Mouse (Mus musculus): ENCODE measurements around the gene Gm49369. TPM values are rescaled to one million over a fixed set of nuclear protein-coding genes. Genes with fewer than 3 reads are reported as not detected.

The Gm49369 gene
- polyA plus RNA-seq, 1 experiment: 1.00 TPM

DNA sequence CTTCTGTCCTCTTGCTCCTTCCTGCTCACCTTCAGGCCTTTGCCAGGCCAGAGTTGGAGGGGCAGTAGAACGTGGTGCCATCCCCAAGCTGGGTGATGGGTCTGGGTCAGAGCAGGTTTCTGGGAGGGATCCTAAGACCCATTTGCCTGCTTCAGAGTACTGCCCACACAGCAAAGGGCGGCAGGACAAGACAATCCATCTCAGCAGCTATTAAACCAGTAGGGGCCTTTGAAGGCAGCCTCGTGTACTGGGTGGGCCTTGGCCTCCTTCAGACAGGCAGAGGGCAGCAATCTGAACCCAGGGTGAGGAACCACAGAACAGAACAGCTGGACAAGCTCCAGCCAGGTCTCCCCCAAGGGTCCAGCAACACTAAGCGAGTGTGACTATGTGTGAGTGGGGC is 6.4 kb downstream of the Gm49369 start:
- DNase-seq: no peak

DNA sequence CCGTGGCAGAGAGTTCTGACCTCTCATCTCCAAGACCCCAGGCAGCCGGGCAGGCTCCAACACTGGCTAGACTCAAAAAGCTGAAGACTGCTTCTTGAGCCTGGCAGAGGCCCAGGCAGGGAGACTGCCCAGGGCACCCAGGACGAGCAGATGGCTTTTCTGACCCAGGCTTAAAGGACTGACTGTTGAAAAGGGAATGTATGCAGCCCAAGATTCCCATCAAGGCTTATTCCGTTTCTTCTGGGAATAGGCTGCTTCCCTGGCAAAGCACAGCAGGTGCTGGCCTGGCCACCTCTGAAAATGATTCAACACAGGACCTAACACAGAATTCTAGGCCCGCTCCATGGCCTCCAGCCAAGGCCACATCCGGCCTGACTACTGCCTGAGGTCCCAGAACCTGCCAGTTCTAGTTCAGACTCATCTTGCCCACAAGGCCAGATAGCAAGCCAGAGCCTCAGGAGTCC is 7.2 kb downstream of the Gm49369 start:
- Histone ChIP-seq H3K27ac (ENCODE audit: insufficient read depth, low read length) (peak overlapping the region; percentile 24), H3K4me3 (replicated peaks; ENCODE audit: insufficient read depth, low read depth, low read length) (no peak overlapping the region), H3K4me1 (ENCODE audit: control insufficient read depth, insufficient read depth, low read length) (peaks cover 34% of the 10 kb centered on the region), H3K27me3 (ENCODE audit: control insufficient read depth, insufficient read depth, low read length) (no peaks in the 10 kb centered on the region)
- DNase-seq: peak; percentile 83 to 87
- TF ChIP-seq POLR2A (IDR thresholded peaks at IDR 0.05; ENCODE audit: borderline replicate concordance, insufficient read depth, low read length) (no peak), CTCF (IDR thresholded peaks at IDR 0.05; ENCODE audit: borderline replicate concordance, insufficient read depth, low read depth, low read length) (no peak)
- 4% methylated on average over 6 of the region's 6 CpGs for WGBS

More for the DNA sequence above, 6.4 kb downstream of the Gm49369 start:
- Histone ChIP-seq H3K4me3 (replicated peaks; ENCODE audit: insufficient read depth, low read depth, low read length) (no peak overlapping the region), H3K4me1 (ENCODE audit: control insufficient read depth, insufficient read depth, low read length) (peaks cover 34% of the 10 kb centered on the region), H3K27me3 (ENCODE audit: control insufficient read depth, insufficient read depth, low read length) (no peaks in the 10 kb centered on the region), H3K27ac (ENCODE audit: insufficient read depth, low read length) (peak overlapping the region; percentile 24)
- 54% methylated on average over 4 of the region's 4 CpGs for WGBS
- TF ChIP-seq POLR2A (IDR thresholded peaks at IDR 0.05; ENCODE audit: borderline replicate concordance, insufficient read depth, low read length): no peak
- no peak for TF ChIP-seq CTCF (IDR thresholded peaks at IDR 0.05; ENCODE audit: borderline replicate concordance, insufficient read depth, low read depth, low read length)

DNA sequence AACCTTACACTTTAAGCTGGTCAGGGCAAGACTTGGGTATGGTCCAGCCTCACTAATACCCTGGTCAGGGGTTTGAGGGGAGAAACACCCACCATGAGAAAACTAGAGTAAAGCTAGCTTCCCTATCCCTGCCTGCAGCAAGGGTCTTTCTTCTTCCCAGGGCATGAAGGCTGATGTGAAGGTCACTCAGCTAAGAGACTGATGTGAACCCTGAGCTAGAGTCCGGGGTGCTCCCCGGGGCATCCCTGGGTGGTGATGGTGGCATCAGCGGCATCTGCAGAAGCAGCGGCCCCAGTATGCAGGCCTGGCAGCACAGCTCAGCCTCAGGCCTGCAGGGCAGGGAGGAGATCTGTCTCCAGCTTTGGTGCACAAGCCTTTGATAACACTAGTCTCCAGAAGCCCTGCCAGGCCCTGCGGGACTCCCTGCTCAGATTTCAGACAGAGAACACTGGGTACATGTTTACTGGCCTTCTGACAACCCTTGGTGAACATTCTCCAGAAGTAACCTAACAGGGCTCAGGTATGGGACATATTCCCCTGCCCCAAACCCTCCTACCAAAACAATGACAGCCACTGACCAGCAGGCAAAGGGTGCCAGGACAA is 8.0 kb downstream of the Gm49369 start:
- peak in 1 of 2 experiments; percentile 33 for DNase-seq
- peak overlapping the region; percentile 24 for H3K27ac ChIP-seq (ENCODE audit: insufficient read depth, low read length)
- no peak for TF ChIP-seq CTCF (IDR thresholded peaks at IDR 0.05; ENCODE audit: borderline replicate concordance, insufficient read depth, low read depth, low read length)
- no peak for TF ChIP-seq POLR2A (IDR thresholded peaks at IDR 0.05; ENCODE audit: borderline replicate concordance, insufficient read depth, low read length)

DNA sequence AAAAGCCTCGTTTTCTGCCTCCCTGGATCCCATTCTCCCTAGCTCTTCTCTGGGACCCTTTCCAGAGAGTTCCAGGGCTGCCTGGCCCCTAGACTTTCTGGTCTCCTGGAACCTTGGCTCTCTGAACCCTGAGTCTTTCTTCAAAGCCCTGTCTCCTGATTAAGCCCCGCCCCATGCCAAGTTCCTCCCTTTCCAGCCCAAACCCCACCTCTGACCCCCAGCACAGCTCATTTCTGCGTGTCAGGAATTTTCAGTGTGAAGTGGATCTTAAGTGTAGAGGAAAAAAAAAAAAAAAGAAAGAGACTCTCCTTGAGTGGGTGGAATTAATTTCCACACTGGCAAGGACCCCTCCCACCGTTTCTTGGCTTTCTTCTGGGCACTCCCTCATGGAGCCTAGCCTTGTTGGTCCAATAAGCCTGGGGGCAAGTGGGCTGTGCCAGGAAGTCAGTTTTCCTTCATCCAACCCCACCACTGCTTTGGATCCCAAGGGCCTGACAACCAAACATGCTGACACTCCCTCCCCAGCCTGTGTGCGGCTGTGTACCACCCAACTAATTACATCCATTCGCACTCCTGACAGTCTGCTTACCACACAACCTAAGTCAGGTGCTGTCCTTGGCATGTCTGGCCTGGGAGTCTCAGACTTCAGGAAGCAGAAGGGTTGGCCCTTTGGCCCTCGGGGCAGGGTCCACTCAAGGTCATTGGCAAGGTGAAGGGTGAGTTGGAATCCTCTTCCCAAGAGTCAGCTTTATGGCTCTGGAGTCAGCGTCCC is 8.6 kb downstream of the Gm49369 start, which contains the start of gene Ifitm10:
Ifitm10 (minus strand) TSS at position 113 of the 772 bp plus-strand sequence.
- peak within 1 kb of the TSS; percentile 95 for H3K27ac ChIP-seq (ENCODE audit: insufficient read depth, low read length)
- DNase-seq: no peak
- H3K4me3 ChIP-seq (replicated peaks; ENCODE audit: insufficient read depth, low read depth, low read length): peak within 1 kb of the TSS; percentile 94
- peaks cover 42% of the 10 kb centered on the region for H3K4me1 ChIP-seq (ENCODE audit: control insufficient read depth, insufficient read depth, low read length)
- TF ChIP-seq CTCF (IDR thresholded peaks at IDR 0.05; ENCODE audit: borderline replicate concordance, insufficient read depth, low read depth, low read length) (no peak), POLR2A (IDR thresholded peaks at IDR 0.05; ENCODE audit: borderline replicate concordance, insufficient read depth, low read length) (no peak)
- WGBS: 78% methylated on average over 8 of the region's 8 CpGs
- no peaks in the 10 kb centered on the region for H3K27me3 ChIP-seq (ENCODE audit: control insufficient read depth, insufficient read depth, low read length)

More for the DNA sequence above, 8.0 kb downstream of the Gm49369 start:
- WGBS: 55% methylated on average over 5 of the region's 5 CpGs
- Histone ChIP-seq H3K4me1 (ENCODE audit: control insufficient read depth, insufficient read depth, low read length) (peaks cover 36% of the 10 kb centered on the region), H3K27me3 (ENCODE audit: control insufficient read depth, insufficient read depth, low read length) (no peaks in the 10 kb centered on the region), H3K4me3 (replicated peaks; ENCODE audit: insufficient read depth, low read depth, low read length) (no peak overlapping the region)

DNA sequence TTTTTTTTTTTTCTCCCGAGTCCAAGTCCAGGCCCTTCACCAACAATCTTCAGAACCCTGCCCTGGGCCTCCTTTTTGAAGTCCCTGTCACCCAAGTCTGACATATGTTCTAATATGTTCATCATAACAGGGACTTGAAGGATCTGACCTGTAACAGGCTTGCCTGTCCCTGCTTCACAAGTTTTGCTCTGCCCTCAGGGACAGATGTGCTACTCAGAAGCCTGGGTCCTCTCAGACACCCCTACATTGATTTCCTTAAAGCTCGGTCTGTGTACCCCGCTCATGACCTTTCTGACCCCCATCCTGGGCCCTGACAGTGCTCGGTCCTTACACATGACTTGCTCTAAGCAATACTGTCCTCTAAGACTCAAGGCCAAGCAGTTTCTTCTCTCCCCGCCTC is 9.4 kb downstream of the Gm49369 start:
- Histone ChIP-seq H3K4me1 (ENCODE audit: control insufficient read depth, insufficient read depth, low read length) (peaks cover 50% of the 10 kb centered on the region), H3K27me3 (ENCODE audit: control insufficient read depth, insufficient read depth, low read length) (no peaks in the 10 kb centered on the region), H3K27ac (ENCODE audit: insufficient read depth, low read length) (no peak overlapping the region), H3K4me3 (replicated peaks; ENCODE audit: insufficient read depth, low read depth, low read length) (no peak overlapping the region)
- WGBS: 90% methylated on average over 5 of the region's 5 CpGs
- TF ChIP-seq POLR2A (IDR thresholded peaks at IDR 0.05; ENCODE audit: borderline replicate concordance, insufficient read depth, low read length): no peak
- TF ChIP-seq CTCF (IDR thresholded peaks at IDR 0.05; ENCODE audit: borderline replicate concordance, insufficient read depth, low read depth, low read length): no peak
- no peak for DNase-seq

DNA sequence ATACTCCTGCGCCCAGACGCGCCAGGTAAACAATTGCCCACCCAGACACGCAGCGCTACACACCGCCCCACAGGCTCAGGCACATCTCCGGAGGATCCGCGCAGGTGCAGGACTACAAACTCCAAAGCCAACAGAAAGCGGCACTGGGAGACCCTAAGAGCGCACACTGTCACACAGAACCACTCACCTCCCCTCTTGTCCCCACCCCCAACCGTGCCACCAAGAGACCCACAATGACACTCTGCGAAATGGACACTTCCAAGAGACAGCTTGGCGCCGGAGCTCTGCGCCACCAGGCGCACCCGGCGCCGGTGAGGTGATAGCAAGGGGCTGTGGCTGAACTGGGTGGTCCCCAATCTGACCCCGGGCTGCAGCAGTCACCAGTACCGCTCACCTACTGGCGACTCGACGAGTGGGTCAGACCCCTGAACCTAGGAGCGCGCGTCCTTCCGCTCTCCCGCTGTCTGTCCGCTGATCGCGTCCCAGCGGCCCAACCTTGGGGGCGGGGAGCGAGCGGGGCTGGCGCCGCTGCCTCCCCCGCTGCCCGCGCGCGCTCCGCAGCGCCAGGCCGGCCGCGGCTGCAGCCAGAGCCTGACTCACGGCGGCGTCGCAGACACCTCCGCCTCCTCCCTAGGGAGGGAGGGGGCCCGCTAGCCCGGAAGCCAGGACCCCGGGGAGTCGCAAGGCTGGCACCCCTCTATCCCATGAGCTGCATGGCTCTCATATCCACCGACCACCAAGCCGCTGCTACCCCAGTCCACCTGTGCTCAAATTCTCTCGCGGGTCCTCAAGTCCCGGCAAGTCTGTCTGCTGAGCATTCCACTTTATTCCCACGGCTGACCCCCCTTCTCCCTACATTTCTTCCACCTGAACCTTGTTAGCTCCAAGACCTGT is 10.5 kb downstream of the Gm49369 start:
- Histone ChIP-seq H3K27me3 (ENCODE audit: control insufficient read depth, insufficient read depth, low read length) (no peaks in the 10 kb centered on the region), H3K4me1 (ENCODE audit: control insufficient read depth, insufficient read depth, low read length) (peaks cover 54% of the 10 kb centered on the region), H3K4me3 (replicated peaks; ENCODE audit: insufficient read depth, low read depth, low read length) (peak overlapping the region; percentile 94), H3K27ac (ENCODE audit: insufficient read depth, low read length) (peak overlapping the region; percentile 95)
- DNase-seq: peak; percentile 76 to 79
- 2% methylated on average over 64 of the region's 64 CpGs for WGBS
- TF ChIP-seq POLR2A (IDR thresholded peaks at IDR 0.05; ENCODE audit: borderline replicate concordance, insufficient read depth, low read length): peak; percentile 25; the same call in 1 of the 2 replicates
- no peak for TF ChIP-seq CTCF (IDR thresholded peaks at IDR 0.05; ENCODE audit: borderline replicate concordance, insufficient read depth, low read depth, low read length)

DNA sequence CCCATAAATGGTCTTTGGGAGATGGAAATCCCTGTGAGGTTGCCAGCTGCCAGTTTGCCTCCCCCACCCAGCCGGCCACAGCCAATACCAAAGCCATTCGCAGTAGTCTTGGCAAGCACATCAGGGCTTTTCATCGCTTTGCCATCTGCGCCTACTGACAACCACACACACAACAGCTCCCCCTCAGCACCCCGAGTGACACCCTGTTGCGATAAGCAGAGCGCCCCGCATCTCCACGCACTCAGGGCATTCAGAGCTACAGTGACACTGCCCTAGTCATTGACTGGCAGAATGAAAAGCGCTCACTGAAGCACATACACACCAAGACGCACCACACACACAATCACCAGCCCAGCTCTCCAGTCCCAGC is 11.1 kb downstream of the Gm49369 start:
- WGBS: 4% methylated on average over 11 of the region's 11 CpGs

More for the DNA sequence above, 11.1 kb downstream of the Gm49369 start:
- H3K4me3 ChIP-seq (replicated peaks; ENCODE audit: insufficient read depth, low read depth, low read length): peak overlapping the region; percentile 94
- TF ChIP-seq CTCF (IDR thresholded peaks at IDR 0.05; ENCODE audit: borderline replicate concordance, insufficient read depth, low read depth, low read length) (no peak), POLR2A (IDR thresholded peaks at IDR 0.05; ENCODE audit: borderline replicate concordance, insufficient read depth, low read length) (peak; percentile 66)
- peaks cover 48% of the 10 kb centered on the region for H3K4me1 ChIP-seq (ENCODE audit: control insufficient read depth, insufficient read depth, low read length)
- peak overlapping the region; percentile 95 for H3K27ac ChIP-seq (ENCODE audit: insufficient read depth, low read length)
- peak in 1 of 2 experiments; percentile 80 for DNase-seq
- no peaks in the 10 kb centered on the region for H3K27me3 ChIP-seq (ENCODE audit: control insufficient read depth, insufficient read depth, low read length)

Data from cerebellum, adult 2 months (tissue).